Mouse (Mus musculus) heart, adult 9 months (tissue): Measurements from ENCODE around the gene Siah3.
"Not testable (repeated sequence)": the region's sequence is repeated elsewhere in the genome, so short reads cannot be mapped to it uniquely, and the experiment has no call there.

Experiments used
- DNase-seq, 2 experiments: peaks; one replicate each; pipeline ENCODE4 v3.0.0; 2022; ENCODE audit warnings: low spot score in 2 of 2

The Siah3 gene

DNA sequence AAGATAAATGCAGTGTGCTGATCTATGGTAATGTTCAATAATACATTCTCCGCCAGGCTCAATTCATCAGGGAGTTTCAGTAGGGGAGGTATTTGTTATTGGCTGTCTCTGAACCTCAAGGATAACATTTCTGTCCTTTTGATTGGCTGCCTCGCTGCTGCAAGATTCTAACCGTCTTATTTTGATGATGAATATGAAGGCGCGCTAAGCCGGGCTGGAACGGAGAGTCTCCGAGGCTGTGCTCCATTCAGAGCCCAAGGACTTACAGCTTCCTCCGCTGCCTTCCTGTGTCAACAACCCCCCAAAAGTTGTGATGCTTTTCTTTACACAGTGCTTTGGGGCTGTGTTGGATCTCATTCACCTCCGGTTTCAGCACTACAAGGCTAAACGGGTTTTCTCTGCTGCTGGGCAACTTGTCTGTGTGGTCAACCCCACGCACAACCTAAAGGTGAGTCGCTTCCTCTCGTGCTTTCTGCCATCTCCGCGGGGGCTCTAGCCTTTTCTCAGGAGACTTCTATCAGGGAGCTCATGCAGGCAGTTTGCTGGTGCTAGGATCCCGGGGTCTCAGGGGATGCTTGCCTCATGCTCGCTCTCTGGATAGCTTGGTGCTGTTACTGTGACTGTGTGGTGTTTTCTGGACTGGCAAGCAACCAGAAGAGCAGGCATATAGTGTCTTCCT, at the start of gene Siah3:
TSS of gene Siah3 (plus strand) at position 240 of the 679 bp plus-strand sequence.
- DNase-seq = no peak

DNA sequence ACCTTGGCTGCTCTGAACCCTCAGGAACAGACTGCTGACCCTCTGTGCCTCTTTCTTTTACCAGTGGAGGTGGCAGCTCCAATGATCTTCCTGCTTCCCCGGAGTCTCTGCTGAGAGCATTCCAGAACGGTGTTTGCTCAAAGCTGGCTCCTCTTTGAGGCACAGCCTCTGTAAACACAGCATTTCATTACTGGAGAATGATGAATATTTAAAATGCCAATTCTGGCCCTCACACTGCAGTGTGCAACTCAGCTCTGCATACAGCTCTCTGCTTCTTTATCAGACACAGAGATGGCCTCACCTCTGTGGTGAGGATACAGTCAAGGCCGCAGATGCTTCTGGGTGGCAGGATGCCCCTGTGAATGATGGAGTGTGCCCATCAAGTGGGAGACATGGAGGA, 46.0 kb upstream of the Siah3 start:
- DNase-seq = no peak

DNA sequence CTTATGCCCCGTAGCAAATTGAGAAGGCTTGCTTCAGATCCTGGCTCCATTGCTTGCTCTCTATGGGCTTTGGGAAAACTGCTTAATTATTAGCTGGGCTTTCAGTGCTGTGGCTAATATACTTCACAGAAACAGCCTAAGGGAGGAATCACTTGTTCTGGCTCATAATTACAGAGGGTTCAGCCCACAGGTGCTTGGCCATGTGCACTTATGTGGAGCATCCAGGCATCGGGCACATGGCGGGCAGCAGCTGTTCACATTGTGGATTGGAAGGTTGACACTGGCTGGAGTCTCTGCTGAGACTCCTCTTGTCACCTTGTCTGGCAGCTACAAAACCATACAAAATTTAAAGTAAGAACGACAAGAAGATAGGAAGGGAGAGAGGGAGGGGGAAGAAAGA, 45.4 kb upstream of the Siah3 start:
- no peak for DNase-seq

DNA sequence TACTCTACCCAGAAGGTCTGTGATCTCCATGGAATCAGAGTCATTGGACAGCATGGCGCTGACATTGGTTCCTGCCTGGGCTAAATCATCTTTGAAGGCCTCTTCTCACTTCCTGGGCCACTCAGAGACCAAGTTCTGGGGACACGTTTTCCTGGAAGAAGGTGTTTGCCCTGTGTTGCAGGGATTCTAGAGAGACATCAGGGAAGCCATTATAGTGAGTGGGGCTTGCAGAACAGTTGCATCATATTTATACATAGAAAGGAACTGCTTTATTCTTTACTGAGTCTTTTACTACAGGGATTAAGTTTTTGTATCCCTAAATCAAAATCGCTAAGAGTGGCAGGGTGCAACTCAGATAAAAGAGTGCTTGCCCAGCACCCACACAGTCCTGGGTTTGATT, 37.1 kb upstream of the Siah3 start:
- no peak for DNase-seq

DNA sequence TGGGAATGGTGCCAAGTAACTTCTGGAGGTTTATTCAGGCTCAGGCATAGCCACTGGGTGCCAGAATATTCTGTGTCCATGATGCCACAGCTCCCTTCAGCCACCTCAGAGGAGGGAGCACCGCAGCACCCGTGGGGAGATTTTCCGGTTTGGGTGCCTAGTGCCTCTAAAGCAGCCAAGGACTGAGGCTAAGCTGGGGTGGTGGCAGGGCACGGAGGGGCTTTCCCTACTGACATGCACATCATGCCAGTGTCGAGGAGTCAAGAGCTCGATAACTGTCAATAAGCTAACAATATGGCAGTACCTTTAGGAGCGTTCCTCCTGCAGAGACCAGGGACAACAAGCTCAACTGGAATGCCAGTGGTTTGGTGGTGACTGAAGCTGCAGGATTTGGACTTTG, 35.9 kb upstream of the Siah3 start:
- no peak for DNase-seq

DNA sequence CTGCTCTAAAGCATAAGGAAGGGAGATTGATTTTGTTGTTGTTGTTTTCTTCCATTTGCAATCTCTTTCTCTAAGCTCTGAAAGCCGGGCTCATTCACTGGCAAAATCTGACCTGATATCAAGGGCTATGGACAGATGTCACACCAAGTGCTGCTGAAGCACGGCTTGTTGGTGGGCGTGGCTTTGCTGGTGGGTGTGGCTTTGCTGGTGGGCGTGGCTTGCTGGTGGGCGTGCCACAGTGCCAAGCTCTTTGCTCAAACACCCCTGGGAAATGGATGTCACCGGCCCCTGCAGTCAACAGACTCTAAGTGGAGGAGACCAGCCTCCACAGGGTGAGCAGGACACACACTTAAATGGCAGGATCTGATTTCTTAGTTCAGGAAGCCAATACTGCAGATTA, 35.0 kb upstream of the Siah3 start:
- DNase-seq = no peak

DNA sequence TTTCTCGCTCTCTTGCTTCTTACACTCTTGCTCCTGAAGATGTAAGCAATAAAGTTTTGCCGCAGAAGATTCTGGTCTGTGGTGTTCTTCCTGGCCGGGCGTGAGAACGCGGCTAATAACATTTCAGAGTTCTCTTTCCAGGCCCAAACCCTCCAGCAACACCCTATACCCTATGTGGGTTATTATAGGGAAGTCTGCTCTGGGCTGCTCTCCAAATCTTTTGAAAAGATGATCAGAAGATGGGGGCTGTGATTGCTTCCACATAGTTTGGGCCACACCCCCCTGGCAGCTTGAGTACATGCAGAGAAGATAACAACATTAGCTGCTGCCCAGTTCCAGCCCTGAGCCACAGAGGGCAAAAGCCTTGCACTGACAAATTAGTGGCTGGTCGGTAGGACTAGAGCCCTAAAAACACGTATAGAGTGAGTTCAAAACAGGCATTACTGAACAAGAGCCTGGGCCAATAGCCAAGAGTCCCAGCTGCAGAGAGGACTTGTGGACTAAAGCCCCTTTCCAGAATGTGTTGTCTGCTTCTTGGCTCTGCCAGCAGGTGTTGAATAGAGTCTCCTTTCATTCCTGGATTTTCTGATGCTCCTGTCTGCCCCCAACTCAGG, 24.5 kb upstream of the Siah3 start:
- DNase-seq = no peak

DNA sequence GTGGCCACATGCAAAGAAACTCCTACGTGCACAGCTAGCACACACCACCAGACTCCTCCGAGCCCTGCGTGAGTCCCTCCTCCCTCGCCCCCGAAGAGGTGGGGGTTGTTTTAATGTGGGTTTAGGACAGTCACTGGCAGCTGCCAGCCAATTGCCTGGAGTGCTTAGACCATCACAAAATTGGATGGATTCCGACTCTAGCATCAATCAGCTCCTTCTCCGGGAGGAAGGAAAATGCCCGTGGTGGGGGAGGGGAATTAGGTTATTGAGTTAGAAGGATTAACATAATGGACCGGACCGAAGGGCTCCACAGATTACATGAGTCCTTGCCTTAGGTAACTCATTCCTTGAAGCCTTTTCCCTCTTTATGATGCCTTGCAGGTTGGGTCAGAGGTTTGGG, 22.9 kb upstream of the Siah3 start:
- DNase-seq = no peak

DNA sequence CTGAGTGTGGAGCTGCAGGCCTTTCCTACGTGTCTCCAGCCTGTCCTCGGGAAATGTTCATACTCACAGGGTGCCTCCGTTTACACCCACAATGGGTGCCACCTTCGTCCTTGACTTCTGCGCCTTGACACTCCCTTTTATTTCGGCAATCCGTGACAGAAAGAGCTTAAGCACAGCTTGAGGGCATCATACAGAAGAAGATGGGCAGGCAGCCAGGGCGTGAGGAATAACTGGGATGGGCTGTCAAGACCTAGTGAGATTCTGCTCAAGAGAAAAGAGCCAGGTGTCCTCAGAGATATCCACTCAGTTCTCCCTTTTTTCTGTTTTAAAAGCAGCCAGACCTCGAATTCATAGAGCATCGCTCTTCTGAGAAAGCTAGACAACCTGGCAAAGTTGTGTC, 21.2 kb upstream of the Siah3 start:
- DNase-seq = no peak

DNA sequence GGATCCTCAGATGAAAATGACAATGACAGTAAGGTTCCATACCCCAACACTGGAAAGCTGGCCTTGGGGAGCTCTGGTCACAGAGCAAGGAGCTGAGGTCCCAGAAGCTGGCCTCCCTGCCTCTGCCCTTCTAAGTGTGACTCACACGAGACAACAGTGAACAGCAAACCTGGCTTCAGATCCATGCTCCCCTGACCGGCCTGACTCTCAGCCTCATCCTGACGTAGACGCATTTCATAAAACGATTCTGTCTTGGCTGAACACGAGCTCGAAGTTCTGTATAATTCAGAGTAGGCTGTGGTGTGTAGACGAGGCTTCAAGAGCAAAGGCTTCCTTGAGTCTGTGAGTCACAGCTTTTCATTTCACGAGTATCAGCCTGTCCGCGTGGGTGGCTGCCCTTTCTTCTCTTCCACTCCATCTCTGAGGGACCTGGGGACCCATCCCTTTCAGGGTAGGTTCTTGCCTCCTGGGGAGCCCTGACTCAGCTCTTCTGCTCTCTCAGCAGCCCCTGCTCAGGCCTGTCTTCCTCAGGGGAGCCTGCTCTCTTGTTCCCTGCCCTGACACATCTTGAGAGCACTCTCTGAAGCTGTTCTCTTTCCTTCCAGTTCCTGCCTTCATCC, 11.2 kb upstream of the Siah3 start:
- no peak for DNase-seq

DNA sequence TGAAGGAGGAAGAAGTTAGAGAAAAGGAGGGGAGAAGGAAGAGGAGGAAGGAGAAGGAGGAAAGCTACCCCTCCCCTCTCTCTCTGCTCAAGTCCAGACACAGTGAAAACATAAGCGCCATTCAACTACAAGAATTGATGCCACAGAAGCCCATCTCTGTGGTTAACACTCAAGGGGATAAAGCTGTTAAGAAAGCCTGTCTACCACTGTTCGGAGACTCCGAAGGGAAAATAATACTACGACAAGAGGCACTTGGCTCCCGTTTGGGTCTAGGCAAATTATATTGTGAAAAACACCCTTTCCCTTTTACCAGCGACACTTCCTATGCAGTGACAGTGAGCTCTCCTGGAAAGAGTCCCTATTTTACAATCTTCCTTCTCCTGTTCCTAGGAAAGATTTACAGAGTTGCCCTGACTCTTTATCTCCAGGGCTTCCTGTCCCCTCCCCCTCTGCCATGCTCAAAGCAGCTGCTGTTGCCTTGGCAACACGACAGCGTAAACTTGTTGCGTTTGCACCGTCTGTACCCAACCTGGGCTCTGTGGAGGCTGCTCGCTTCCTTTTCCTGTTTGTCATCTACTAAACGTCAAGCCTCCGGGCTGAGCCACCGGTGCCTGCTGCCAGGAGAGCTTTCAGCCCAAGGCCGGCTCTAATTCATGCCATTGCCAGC, 10.4 kb upstream of the Siah3 start:
- DNase-seq = peak; percentile 55 to 65

DNA sequence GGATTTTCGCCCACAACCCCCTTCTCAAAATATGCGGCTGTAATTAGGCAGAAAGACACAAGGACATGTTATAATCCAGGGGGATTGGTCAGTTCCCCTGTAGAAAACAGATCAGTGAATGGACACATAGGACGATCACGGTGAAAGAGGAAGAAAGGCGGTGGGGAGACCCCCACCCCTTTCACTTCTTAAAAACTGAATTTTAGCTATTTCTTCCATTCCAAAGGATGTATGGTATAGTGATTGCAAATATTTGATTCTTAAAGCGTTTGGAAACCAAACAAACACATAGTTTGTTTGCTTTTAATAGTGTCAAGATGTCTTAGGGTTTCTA, 9.9 kb upstream of the Siah3 start:
- DNase-seq = no peak

DNA sequence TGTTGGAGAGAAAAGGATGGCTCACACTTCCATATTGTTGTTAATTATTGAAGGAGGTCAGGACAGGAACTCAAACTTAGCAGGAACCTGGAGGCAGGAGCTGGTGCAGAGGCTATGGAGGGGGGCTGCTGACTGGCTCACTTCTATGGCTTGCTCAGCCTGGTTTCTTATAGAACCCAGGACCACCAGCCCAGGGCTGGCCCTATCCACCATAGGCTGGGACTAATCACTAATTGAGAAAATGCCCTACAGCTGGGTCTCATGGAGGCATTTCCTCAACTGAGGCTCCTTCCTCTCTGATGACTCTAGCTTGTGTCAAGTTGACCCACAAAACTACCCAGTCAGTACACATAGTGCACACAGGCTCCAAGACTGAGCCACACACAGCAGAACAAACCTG, 9.5 kb upstream of the Siah3 start:
- DNase-seq = not testable (repeated sequence)

DNA sequence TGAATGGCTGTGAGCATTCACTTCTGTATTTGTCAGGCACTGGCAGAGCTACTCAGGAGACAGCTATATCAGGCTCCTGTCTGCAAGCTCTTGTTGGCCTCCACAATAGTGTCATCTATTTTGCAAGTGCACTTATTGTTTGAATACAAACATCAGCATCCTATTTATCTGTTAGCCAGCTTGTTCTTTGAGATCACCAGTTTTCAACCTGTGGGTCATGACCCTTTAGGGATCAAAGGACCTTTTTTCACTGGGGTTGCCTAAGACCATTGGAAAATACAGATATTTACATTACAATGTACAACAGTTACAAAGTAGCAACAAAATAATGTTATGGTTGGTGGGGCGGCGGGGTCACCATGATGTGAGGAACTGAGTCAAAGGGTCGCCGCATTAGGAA, 1.9 kb upstream of the Siah3 start:
- no peak for DNase-seq

DNA sequence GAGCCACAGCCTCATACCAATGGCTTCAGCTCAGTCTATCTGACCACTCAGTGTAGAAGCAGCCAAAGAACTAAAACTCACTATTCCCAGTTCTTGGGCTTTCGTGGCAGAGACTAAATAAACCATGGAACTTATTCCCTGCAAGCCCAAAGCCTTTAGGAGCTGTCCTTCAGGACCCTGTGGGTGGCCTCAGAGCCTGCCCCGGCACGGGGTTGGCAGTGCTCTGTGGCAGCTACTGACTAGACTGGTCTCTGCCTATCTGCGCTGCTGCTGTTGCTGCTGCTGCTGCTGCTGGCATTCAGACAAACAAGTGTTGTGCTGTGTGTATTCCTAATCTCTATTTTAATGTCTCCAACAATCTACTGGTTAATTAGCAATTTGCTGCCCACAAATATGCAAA, 1.1 kb upstream of the Siah3 start:
- no peak for DNase-seq

DNA sequence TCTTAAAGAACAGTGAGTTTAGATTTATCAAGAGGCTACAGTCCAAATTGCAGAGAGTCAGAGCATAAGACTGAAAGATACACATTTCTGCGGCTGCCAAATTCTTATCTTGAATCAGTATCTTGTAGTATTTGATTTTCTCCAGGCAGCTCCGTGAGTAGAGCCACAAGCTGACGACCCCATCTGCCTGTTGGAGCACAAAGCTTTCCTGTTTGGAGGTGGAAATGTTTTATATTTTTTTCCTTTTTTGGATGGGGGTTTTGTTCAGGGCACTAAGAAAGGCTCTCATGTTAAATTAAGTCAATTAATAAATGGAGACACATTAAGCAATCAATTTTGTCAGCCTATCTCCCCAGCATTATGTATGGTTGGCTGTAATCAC, 430 bp upstream of the Siah3 start:
- DNase-seq = no peak

DNA sequence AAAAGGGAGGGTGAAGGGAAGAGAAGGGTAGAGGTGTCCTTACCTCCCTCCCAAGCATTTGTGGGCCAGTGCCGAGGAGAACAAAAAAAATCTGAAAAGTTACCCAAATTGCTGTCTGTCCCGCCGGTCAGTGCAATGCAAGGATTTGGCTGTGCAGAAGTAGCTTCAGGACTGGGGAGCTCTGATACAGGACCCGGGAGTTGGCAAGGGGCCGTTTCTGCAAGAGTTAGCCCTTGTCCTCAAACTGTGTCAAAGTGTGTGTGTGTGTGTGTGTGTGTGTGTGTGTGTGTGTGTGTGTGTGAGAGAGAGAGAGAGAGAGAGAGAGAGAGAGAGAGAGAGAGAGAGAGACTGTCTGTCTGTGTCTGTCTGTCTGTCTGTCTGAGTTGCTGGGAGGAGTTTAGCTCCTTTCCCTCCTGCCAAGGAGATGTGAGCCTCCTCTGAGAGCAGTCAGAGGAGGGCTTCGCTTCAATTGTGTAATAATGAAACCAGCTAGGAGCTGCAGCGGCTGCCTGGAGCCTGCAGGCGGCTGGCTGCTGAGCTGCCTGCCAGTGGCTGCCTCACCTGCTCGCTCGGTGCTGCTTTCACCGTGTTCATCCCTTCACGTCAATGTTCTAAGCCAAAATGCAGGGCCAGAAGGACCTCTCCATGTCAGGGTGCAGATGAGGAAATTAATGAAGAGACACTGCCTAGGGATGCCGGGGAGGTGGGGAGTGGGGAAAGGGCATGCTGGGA, 873 bp downstream of the Siah3 start:
- peak in 1 of 2 experiments; percentile 7 for DNase-seq

DNA sequence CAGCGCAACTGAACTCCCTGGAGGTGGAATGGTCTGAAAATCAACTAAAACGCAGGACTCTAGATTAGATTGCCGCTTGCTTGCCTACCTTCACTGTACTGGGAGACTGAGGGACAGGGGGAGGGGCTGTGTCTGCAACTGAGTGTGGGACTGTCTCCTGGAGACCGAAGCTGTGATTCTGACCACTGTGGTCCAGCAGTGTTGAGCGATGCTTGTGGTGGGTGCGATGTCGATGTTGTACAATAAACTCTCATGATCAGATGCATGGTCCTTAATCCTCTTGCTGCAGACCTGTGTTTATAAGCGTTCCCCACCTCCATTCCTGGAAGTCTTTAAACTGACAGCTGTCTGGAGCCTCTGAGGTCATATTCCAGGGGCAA, 1.4 kb downstream of the Siah3 start:
- no peak for DNase-seq

DNA sequence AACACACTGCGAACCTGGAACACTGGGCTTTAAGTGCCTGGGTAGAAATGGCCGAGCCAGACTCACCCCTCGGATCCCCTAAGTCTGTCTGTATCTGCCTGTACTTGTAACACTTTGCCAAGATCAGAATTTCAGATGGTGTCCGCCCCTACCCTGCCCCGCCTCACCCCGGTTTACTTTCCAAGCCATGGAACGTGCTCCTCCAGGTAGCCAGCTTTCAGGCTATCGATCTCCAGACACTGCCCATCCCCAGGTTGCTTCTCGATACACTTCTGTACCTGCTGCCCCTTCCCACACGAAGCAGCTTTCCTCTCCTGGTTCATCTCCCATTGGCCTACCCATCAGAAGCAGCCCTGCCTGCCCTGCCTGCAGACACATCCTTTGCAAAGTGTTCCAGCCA, 3.6 kb downstream of the Siah3 start:
- no peak for DNase-seq

DNA sequence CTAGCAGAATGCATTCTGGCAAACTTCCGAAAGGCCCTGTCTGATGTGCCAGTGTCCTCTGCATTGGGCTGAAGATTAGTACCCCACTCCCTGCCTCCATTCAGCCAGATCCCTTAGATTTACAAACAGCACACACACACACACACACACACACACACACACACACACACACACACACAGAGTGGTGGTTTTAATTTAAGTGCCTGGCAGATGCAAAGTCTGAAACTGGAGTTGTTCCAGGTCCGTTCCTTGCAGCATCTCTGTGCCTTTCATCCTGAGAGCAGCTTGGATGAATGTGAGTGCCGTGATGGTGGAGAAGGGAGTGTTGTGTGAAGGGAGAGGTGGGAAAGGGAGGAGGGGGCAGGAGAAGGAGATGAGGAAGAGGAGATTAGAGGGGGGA, 4.2 kb downstream of the Siah3 start:
- no peak for DNase-seq

DNA sequence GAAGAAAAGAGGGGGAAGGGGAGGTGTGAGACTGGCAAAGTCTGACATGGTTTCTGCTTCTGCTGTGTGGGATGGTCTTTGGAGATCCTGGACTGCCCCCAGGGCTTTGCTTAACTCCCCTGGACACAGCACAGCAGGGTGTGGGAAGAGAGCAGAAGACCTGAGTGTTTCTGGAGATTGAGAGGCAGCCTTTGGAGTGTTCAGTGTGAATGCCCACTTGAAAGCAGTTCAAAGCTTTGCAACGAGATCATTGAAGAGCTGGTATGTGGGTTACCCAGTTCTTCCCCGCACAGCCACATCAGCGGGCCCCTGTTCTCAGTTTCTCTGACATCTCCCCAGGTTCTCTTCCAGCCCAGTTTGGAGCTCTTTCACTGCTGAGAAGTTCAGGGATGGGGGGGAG, 4.7 kb downstream of the Siah3 start:
- no peak for DNase-seq

DNA sequence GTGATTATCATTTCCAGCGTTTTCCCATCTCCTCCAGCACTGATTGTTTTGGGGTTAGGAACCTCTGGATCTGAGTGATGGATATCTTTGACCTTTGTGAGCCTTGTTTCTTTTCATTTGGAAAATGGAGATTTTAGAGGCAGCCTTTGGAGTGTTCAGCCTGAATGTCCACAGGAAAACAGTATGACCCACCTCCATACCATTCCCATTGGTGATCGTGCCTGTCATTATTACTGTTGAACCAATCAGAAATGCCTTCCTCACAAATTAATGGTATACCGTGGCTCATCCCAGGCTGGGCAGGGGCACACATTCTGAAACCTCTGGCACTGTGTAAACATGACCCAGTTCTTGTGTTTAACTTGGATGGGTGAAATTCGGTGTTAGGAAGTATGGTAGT, 6.0 kb downstream of the Siah3 start:
- no peak for DNase-seq

DNA sequence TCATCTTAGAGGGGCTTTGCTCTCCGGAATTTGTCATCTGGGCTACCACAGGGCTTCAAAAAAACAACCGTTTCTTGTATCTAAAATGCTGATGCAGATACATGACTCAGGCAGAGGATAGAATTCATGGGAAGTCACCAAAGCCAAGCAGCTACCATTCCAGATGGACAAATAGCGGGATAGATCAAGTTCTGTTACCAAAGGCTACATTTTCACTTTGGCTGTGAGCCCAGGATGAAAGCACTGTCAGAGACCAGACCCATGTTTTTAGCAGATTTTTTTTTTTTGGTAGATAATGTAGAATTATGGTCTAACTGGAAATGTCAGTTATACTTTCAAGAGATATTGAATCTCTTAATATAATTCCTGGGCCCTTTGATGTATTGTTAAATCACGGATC, 7.4 kb downstream of the Siah3 start:
- no peak for DNase-seq
